Mouse (Mus musculus) liver, adult 2 months (tissue): ENCODE data around the gene Umad1.

Experiments used
- CTCF ChIP-seq: fragments of 200-500 bp; IDR thresholded peaks from 2 replicates; pipeline ENCODE4 v1.5.1; 2011; ENCODE audit warnings: low read depth, low read length, control low read depth
- POLR2A ChIP-seq: fragments of 200-500 bp; IDR thresholded peaks from 2 replicates; pipeline ENCODE4 v1.6.1; 2011; ENCODE audit warnings: low read length, control low read depth; ENCODE audit not compliant: insufficient read depth; ENCODE audit errors: extremely low read depth

- TF ChIP-seq POLR2A (no peak), CTCF (no peak)
Observed at GRCm38 (mm10) chr6:8339453-8339852, 80.4 kb downstream of the Umad1 start.
